Mouse (Mus musculus) heart, embryonic 14.5 days (tissue): ENCODE results near the gene Itgb6. TPM values are rescaled to one million over a fixed set of nuclear protein-coding genes. Genes with fewer than 3 reads are reported as not detected.

ENCODE experiments used
- ATAC-seq: fragments of 200-750 bp; cut with Nextera tagmentation; 2 replicates; pipeline ENCODE4 v1.8.0; 2017; ENCODE audit warnings: low read depth, moderate TSS enrichment; ENCODE audit not compliant: insufficient number of reproducible peaks, insufficient read depth, low FRiP score
- H3K27ac ChIP-seq, 2 experiments: fragments of 200-500 bp in 1 of 2; fragments of 300-500 bp in 1 of 2; sonication (generic) in 1 of 2; replicated peaks in 1 of 2; 2 replicates each; pipeline ENCODE4 v1.5.1; 2012 to 2014; ENCODE audit warnings: low read depth in 2 of 2, low read length in 2 of 2, control low read depth in 1 of 2, mild to moderate bottlenecking in 1 of 2, mixed read lengths in 1 of 2; ENCODE audit not compliant: control insufficient read depth in 1 of 2, insufficient read depth in 1 of 2
- H3K27me3 ChIP-seq: fragments of 300-500 bp; sonication (generic); 2 replicates; pipeline ENCODE4 v1.6.1; 2014; ENCODE audit warnings: mild to moderate bottlenecking, low read length, control low read depth; ENCODE audit not compliant: control insufficient read depth, insufficient read depth
- H3K36me3 ChIP-seq: fragments of 300-500 bp; sonication (generic); 2 replicates; pipeline ENCODE4 v1.6.1; 2014; ENCODE audit warnings: mild to moderate bottlenecking, control low read depth, low read length, mixed read lengths; ENCODE audit not compliant: control insufficient read depth, insufficient read depth
- H3K4me1 ChIP-seq, 2 experiments: fragments of 200-500 bp in 1 of 2; fragments of 300-500 bp in 1 of 2; sonication (generic) in 1 of 2; 2 replicates each; pipeline ENCODE4 v1.6.1; 2012 to 2014; ENCODE audit warnings: low read length in 2 of 2, control low read depth in 1 of 2, mixed read lengths in 1 of 2; ENCODE audit not compliant: control insufficient read depth in 2 of 2, insufficient read depth in 2 of 2
- H3K4me2 ChIP-seq: fragments of 300-500 bp; sonication (generic); 2 replicates; pipeline ENCODE4 v1.6.1; 2014; ENCODE audit warnings: mild to moderate bottlenecking, low read length
- H3K4me3 ChIP-seq, 2 experiments: fragments of 200-500 bp in 1 of 2; fragments of 300-500 bp in 1 of 2; sonication (generic) in 1 of 2; 2 replicates each; pipeline ENCODE4 v1.5.1; 2012 to 2014; ENCODE audit warnings: low read length in 2 of 2, mild to moderate bottlenecking in 2 of 2, control low read depth in 1 of 2, low read depth in 1 of 2, moderate library complexity in 1 of 2; ENCODE audit not compliant: control insufficient read depth in 1 of 2, insufficient read depth in 1 of 2
- H3K9ac ChIP-seq: fragments of 300-500 bp; sonication (generic); 2 replicates; pipeline ENCODE4 v1.6.1; 2014; ENCODE audit warnings: mild to moderate bottlenecking, low read length
- H3K9me3 ChIP-seq: fragments of 300-500 bp; sonication (generic); 2 replicates; pipeline ENCODE4 v1.6.1; 2016; ENCODE audit warnings: low read length, control low read depth; ENCODE audit not compliant: control insufficient read depth
- WGBS: fragments of 180-500 bp; shearing (Covaris S2); extraction: QIAGEN DNeasy Blood & Tissue Kit; methylation state at CpG from one replicate; pipeline ENCODE4 v1.1.7; 2014; 5-methylcytosine and 5-hydroxymethylcytosine counted together
- polyA plus RNA-seq: library from polyadenylated mRNA; unstranded; fragments of >200 nt; fragmentation: Nextera tagmentation; extraction: Ambion mirVana; gene quantifications from 2 replicates; pipeline ENCODE4 v1.2.1, GENCODE M21; 2014

Itgb6 gene
- polyA plus RNA-seq, 1 experiment from 2014 or later, result 0.41 TPM

- 41% methylated on average over 3 of the region's 3 CpGs for WGBS
- Histone ChIP-seq H3K9ac (no peak overlapping the region), H3K27me3 (no peaks in the 10 kb centered on the region), H3K27ac (no peak overlapping the region), H3K4me1 (peaks cover 5 to 14% of the 10 kb centered on the region in 2 experiments; a peak in 3 of 4 replicates), H3K4me2 (no peak overlapping the region), H3K4me3 (no peak overlapping the region), H3K36me3 (peaks cover 11% of the 10 kb centered on the region), H3K9me3 (no peaks in the 10 kb centered on the region)
- ATAC-seq, result no peak
Measured at GRCm38 (mm10) chr2:60744674-60745073, 22.2 kb upstream of the Itgb6 start.

DNA sequence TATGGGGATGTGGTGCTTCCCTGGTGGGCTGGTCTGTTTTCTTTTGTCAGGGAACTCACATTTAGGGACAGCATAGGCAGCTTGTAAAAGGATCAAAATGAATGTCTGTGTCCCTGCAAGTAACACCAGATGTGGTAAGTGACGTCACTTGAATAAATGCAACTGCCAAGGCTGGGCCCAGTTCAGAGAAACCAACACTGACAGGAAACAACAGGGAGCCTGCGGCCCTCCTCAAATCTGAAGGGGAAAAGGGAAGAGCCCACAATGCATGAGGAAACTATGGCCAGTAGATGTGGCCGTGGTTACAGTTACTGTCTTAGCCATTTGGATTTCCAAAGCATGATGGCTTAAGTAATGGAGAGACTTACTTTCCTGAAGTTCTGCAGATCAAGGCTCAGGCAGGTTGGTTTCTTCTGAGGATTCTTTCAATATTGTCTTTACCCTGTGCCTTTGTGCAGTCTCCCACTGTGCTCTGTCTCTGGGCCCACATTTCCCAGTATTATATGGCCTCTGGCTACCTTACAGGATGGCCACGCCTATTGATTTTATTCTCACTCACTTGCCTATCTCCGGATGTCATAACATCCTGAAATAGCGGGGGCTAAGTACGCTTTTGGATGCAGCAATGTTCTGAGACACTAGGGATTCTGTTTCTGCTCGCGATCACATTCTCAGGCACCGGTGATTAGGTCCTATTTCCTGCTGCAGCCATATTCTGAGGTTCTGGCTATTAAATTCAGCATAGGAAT, 17.1 kb upstream of the Itgb6 start:
- Histone ChIP-seq H3K9me3 (no peaks in the 10 kb centered on the region), H3K4me1 (no peaks in the 10 kb centered on the region), H3K36me3 (no peaks in the 10 kb centered on the region), H3K4me3 (no peak overlapping the region), H3K27ac (no peak overlapping the region; a peak in 1 of 4 replicates), H3K9ac (no peak overlapping the region), H3K27me3 (no peaks in the 10 kb centered on the region), H3K4me2 (no peak overlapping the region)
- 62% methylated on average over 10 of the region's 10 CpGs for WGBS
- no peak for ATAC-seq

- H3K27ac ChIP-seq, result peak overlapping the region in 1 of 2 experiments; percentile 44; a peak in 1 of 4 replicates
Measured at GRCm38 (mm10) chr2:60730929-60731328, 8.5 kb upstream of the Itgb6 start.

DNA sequence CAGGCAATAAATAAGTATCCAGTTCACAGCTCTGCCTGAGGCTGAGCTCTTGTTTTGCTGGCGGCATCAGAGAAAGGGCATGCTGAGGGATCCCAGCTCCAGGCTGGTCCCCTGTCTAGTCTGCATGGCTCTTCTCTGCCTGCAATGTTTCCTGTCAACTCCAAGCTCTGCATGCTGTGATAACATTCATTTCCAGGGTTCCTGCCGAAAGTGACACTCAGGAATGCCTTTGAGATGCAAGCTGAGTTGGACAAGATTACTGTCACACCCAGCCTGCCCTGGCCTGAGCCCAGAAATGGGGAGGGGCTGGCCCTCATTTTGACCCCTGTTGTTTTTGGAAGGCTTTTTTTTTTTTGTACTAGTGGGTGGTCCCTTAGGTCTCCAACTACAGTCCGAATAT, 7.6 kb upstream of the Itgb6 start:
- no peak overlapping the region for H3K4me3 ChIP-seq
- 0% methylated on average over 3 of the region's 3 CpGs for WGBS
- 0 out of 2 replicates have a peak overlapping the region, but pooled peaks have one; percentile 25 for H3K9ac ChIP-seq
- no peaks in the 10 kb centered on the region for H3K36me3 ChIP-seq
- H3K27me3 ChIP-seq, result no peaks in the 10 kb centered on the region
- H3K4me2 ChIP-seq, result peak overlapping the region; percentile 50
- peaks cover 12 to 17% of the 10 kb centered on the region in 2 experiments for H3K4me1 ChIP-seq
- H3K9me3 ChIP-seq, result no peaks in the 10 kb centered on the region
- peak; percentile 75 for ATAC-seq
- peak overlapping the region; percentile 74 to 81 for H3K27ac ChIP-seq

More at GRCm38 (mm10) chr2:60730929-60731328, 8.5 kb upstream of the Itgb6 start:
- WGBS, result 43% methylated on average over 6 of the region's 6 CpGs
- no peak overlapping the region for H3K9ac ChIP-seq
- ATAC-seq, result no peak
- no peak overlapping the region for H3K4me3 ChIP-seq
- H3K4me2 ChIP-seq, result no peak overlapping the region
- peaks cover 12 to 17% of the 10 kb centered on the region in 2 experiments for H3K4me1 ChIP-seq
- H3K9me3 ChIP-seq, result no peaks in the 10 kb centered on the region
- no peaks in the 10 kb centered on the region for H3K27me3 ChIP-seq
- no peaks in the 10 kb centered on the region for H3K36me3 ChIP-seq

- WGBS, result 73% methylated on average over 10 of the region's 10 CpGs
- Histone ChIP-seq H3K4me1 (peaks cover 12 to 17% of the 10 kb centered on the region in 2 experiments), H3K4me2 (no peak overlapping the region), H3K27me3 (no peaks in the 10 kb centered on the region), H3K9ac (no peak overlapping the region), H3K27ac (peak overlapping the region; percentile 74 to 81; a peak in 2 of 4 replicates), H3K9me3 (no peaks in the 10 kb centered on the region), H3K4me3 (no peak overlapping the region), H3K36me3 (no peaks in the 10 kb centered on the region)
- ATAC-seq, result no peak
Measured at GRCm38 (mm10) chr2:60728902-60729585, 6.6 kb upstream of the Itgb6 start.

DNA sequence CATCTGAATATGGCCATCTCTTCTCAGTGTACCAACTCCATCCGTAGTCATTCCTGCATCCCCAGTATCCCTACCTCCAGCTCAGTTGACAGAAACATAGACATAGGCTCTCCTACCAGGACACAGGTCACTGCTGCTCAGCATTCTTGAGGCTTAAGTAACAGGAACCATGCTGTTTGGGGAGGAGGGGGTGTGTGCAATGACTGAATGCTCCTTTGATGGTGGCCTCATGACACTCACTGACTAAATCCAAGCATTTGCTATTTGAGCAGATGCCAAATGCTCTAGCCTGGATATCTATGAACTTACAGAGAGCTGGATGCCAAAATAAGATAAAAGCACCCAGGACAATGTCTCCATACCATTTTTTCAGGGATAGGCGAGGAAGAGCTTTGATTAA, 2.2 kb upstream of the Itgb6 start:
- Histone ChIP-seq H3K27me3 (no peaks in the 10 kb centered on the region), H3K27ac (no peak overlapping the region), H3K36me3 (no peaks in the 10 kb centered on the region), H3K4me2 (no peak overlapping the region), H3K9me3 (no peaks in the 10 kb centered on the region), H3K4me3 (no peak overlapping the region), H3K9ac (no peak overlapping the region), H3K4me1 (peaks cover 21 to 23% of the 10 kb centered on the region in 2 experiments)
- no peak for ATAC-seq
- 82% methylated on average over 2 of the region's 2 CpGs for WGBS

GRCm38 (mm10) chr2:60722967-60723366, 524 bp upstream of the Itgb6 start:
- no peak overlapping the region for H3K4me3 ChIP-seq
- no peak overlapping the region for H3K9ac ChIP-seq
- H3K9me3 ChIP-seq, result no peaks in the 10 kb centered on the region
- no peaks in the 10 kb centered on the region for H3K36me3 ChIP-seq
- no peak for ATAC-seq
- H3K27me3 ChIP-seq, result no peaks in the 10 kb centered on the region
- H3K4me1 ChIP-seq, result peaks cover 14 to 18% of the 10 kb centered on the region in 2 experiments
- H3K4me2 ChIP-seq, result peak overlapping the region; percentile 60
- peak overlapping the region; percentile 59 to 69; a peak in 2 of 4 replicates for H3K27ac ChIP-seq
- 85% methylated on average over 3 of the region's 3 CpGs for WGBS
